25 mouse cellular contexts compared by ENCODE assay signal in the genomic region with DNA sequence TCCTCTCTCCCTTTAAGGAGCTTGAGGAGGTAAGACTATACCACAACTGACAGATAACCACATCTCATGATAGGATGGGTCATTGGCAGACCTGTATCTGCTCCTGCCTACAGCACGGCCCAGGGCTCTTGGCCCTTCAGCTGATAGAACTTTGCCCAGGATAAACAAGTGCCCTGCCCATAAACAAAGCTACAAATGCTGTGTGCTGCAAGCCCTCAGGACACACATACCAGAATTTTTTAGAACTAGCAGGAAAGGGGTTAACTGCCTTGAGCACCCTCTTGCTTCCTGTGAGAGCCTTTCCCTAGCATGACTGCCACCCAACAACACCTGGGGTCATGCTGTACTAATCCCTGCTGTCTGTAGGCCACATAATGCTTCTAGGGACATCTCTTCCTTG.
"Had no signal": no experiment of that assay in that cellular context is flagged by ENCODE, and none has a peak within 500 bp of the region (broad histone marks: within the 10 kb centered on the region; RNA-seq: fewer than 3 reads in every experiment).

No protein-coding gene starts in this region.

- H3K4me3 ChIP-seq: heart, embryonic 12.5 days; hindbrain, embryonic 13.5 days; hindbrain, embryonic 15.5 days; intestine, embryonic 15.5 days; kidney, embryonic 15.5 days; limb, embryonic 12.5 days; liver, embryonic 13.5 days had no signal

- H3K27ac ChIP-seq: hindbrain, embryonic 13.5 days; hindbrain, embryonic 15.5 days; hindbrain, postnatal 0 days; intestine, embryonic 15.5 days; kidney, embryonic 15.5 days; kidney, postnatal 0 days; limb, embryonic 12.5 days; liver, embryonic 13.5 days had no signal

- ATAC-seq: forebrain, postnatal 0 days; hindbrain, postnatal 0 days; intestine, embryonic 15.5 days had no signal

- H3K4me2 ChIP-seq: heart, embryonic 12.5 days; hindbrain, embryonic 13.5 days; hindbrain, embryonic 15.5 days; intestine, embryonic 15.5 days; kidney, embryonic 15.5 days; limb, embryonic 12.5 days; liver, embryonic 11.5 days; liver, embryonic 13.5 days had no signal

- H3K9ac ChIP-seq: forebrain, postnatal 0 days; heart, embryonic 12.5 days; hindbrain, embryonic 13.5 days; hindbrain, embryonic 15.5 days; intestine, embryonic 15.5 days; kidney, embryonic 15.5 days; limb, embryonic 12.5 days; liver, embryonic 13.5 days had no signal

- H3K27me3 ChIP-seq: heart, embryonic 12.5 days; hindbrain, embryonic 13.5 days; hindbrain, embryonic 15.5 days; intestine, embryonic 15.5 days; kidney, embryonic 15.5 days; limb, embryonic 12.5 days; liver, embryonic 13.5 days had no signal

- DNase-seq: forebrain, postnatal 0 days; gastrocnemius, postnatal 14 days; gastrocnemius, postnatal 36 days; heart, adult 18-20 months; heart, postnatal 14 days; heart, postnatal 36 days; kidney, adult 11 months; kidney, adult 2 months; kidney, adult 9 months; kidney, postnatal 14 days; kidney, postnatal 36 days; layer of hippocampus, adult 9-11 months; layer of hippocampus, postnatal 36 days; left cerebral cortex, postnatal 4 days; liver; liver, embryonic 13.5 days had no signal

- H3K36me3 ChIP-seq: heart, embryonic 12.5 days; hindbrain, embryonic 13.5 days; hindbrain, embryonic 15.5 days; intestine, embryonic 15.5 days; kidney, embryonic 15.5 days; limb, embryonic 12.5 days; liver, embryonic 13.5 days had no signal

- H3K9me3 ChIP-seq: hindbrain, embryonic 15.5 days; intestine, embryonic 15.5 days; kidney, embryonic 15.5 days; limb, embryonic 12.5 days; liver, embryonic 13.5 days had no signal

- H3K4me1 ChIP-seq: intestine, embryonic 15.5 days; kidney, embryonic 15.5 days; limb, embryonic 12.5 days; liver, embryonic 13.5 days had no signal
